Mouse (Mus musculus) embryonic fibroblast, embryonic 13.5 days (primary cell): ENCODE results near the gene Mrpl16. TPM values are rescaled to one million over a fixed set of nuclear protein-coding genes. Genes with fewer than 3 reads are reported as not detected.

Experiments used
- H3K27ac ChIP-seq: 2 replicates; pipeline ENCODE4 v1.5.1; 2012; ENCODE audit warnings: low read length, control low read depth, inconsistent platforms; ENCODE audit not compliant: insufficient read depth
- H3K4me1 ChIP-seq: 2 replicates; pipeline ENCODE4 v1.6.1; 2011; ENCODE audit warnings: low read length; ENCODE audit not compliant: control insufficient read depth, insufficient read depth
- H3K4me3 ChIP-seq: 2 replicates; pipeline ENCODE4 v1.5.1; 2011; ENCODE audit warnings: mild to moderate bottlenecking, control low read depth, low read length; ENCODE audit not compliant: insufficient read depth
- CTCF ChIP-seq: IDR thresholded peaks from 2 replicates; pipeline ENCODE4 v1.5.1; 2011; ENCODE audit warnings: mild to moderate bottlenecking, control low read depth, low read length, moderate library complexity, borderline replicate concordance; ENCODE audit not compliant: insufficient read depth
- POLR2A ChIP-seq: IDR thresholded peaks from 2 replicates; pipeline ENCODE4 v1.6.1; 2011; ENCODE audit warnings: low read depth, mild to moderate bottlenecking, control low read depth, low read length, moderate library complexity
- polyA plus RNA-seq: library from polyadenylated mRNA; stranded (reverse); fragments of >200 nt; gene quantifications from 2 replicates; pipeline ENCODE4 v1.2.4, GENCODE M21; 2011; ENCODE audit warnings: low read depth; ENCODE audit not compliant: missing spikeins, insufficient read length

Mrpl16 gene
- polyA plus RNA-seq, 1 experiment: 29.2 TPM

GRCm38 (mm10) chr19:11766413-11766812 lies 3.8 kb upstream of the Mrpl16 start:
- TF ChIP-seq CTCF (no peak), POLR2A (no peak)
- Histone ChIP-seq H3K27ac (no peak overlapping the region), H3K4me1 (peaks cover 2% of the 10 kb centered on the region; the same call in 1 of the 2 replicates), H3K4me3 (no peak overlapping the region)

GRCm38 (mm10) chr19:11768163-11768562 lies 2.0 kb upstream of the Mrpl16 start:
- TF ChIP-seq POLR2A: no peak
- peak; percentile 64; the same call in 1 of the 2 replicates for TF ChIP-seq CTCF
- Histone ChIP-seq H3K4me3 (no peak overlapping the region), H3K27ac (no peak overlapping the region)

GRCm38 (mm10) chr19:11769257-11769920 lies 802 bp upstream of the Mrpl16 start:
- no peak overlapping the region for H3K4me3 ChIP-seq
- TF ChIP-seq POLR2A (no peak), CTCF (no peak)
- peaks cover 2% of the 10 kb centered on the region; the same call in 1 of the 2 replicates for H3K4me1 ChIP-seq
- no peak overlapping the region for H3K27ac ChIP-seq

More at GRCm38 (mm10) chr19:11768163-11768562, 2.0 kb upstream of the Mrpl16 start:
- H3K4me1 ChIP-seq: peaks cover 2% of the 10 kb centered on the region; the same call in 1 of the 2 replicates

- Histone ChIP-seq H3K27ac (no peak overlapping the region), H3K4me1 (no peaks in the 10 kb centered on the region), H3K4me3 (no peak overlapping the region)
- TF ChIP-seq POLR2A: no peak
- TF ChIP-seq CTCF: no peak
Observed at GRCm38 (mm10) chr19:11777191-11777865, 7.1 kb downstream of the Mrpl16 start.

GRCm38 (mm10) chr19:11785409-11786154 lies 15.4 kb downstream of the Mrpl16 start:
- no peak for TF ChIP-seq POLR2A
- TF ChIP-seq CTCF: no peak
- Histone ChIP-seq H3K27ac (no peak overlapping the region), H3K4me3 (no peak overlapping the region), H3K4me1 (no peaks in the 10 kb centered on the region)

- TF ChIP-seq CTCF: no peak
- no peak for TF ChIP-seq POLR2A
- Histone ChIP-seq H3K27ac (no peak overlapping the region), H3K4me1 (no peaks in the 10 kb centered on the region), H3K4me3 (no peak overlapping the region)
Observed at GRCm38 (mm10) chr19:11787826-11788225, 17.6 kb downstream of the Mrpl16 start.

- Histone ChIP-seq H3K4me3 (no peak overlapping the region), H3K27ac (no peak overlapping the region), H3K4me1 (no peaks in the 10 kb centered on the region)
- TF ChIP-seq CTCF: no peak
- TF ChIP-seq POLR2A: no peak
Observed at GRCm38 (mm10) chr19:11788876-11789275, 18.7 kb downstream of the Mrpl16 start.

- Histone ChIP-seq H3K4me1 (no peaks in the 10 kb centered on the region), H3K27ac (no peak overlapping the region), H3K4me3 (no peak overlapping the region)
- TF ChIP-seq POLR2A (no peak), CTCF (no peak)
Observed at GRCm38 (mm10) chr19:11791825-11792224, 21.6 kb downstream of the Mrpl16 start.

GRCm38 (mm10) chr19:11793741-11794359 lies 23.7 kb downstream of the Mrpl16 start:
- no peaks in the 10 kb centered on the region for H3K4me1 ChIP-seq
- TF ChIP-seq POLR2A: no peak
- no peak for TF ChIP-seq CTCF
- H3K4me3 ChIP-seq: no peak overlapping the region
- H3K27ac ChIP-seq: no peak overlapping the region
